Mouse (Mus musculus) megakaryocyte, embryonic 14.5 days (primary cell): Measurements from ENCODE around the gene Ndufb2.

Experiments
- FLI1 ChIP-seq: IDR thresholded peaks from 2 replicates; pipeline ENCODE4 v1.6.1; 2012; ENCODE audit warnings: low read length, inconsistent platforms, mixed read lengths
- GATA1 ChIP-seq: IDR thresholded peaks from 3 replicates; pipeline ENCODE4 v1.6.1; 2012; ENCODE audit warnings: mixed read lengths, low read length, inconsistent platforms, borderline replicate concordance

- no peak for TF ChIP-seq FLI1
- no peak for TF ChIP-seq GATA1
These were observed 893 bp upstream of the Ndufb2 start for GRCm38 (mm10) chr6:39591481-39591880.
